In the genomic region with DNA sequence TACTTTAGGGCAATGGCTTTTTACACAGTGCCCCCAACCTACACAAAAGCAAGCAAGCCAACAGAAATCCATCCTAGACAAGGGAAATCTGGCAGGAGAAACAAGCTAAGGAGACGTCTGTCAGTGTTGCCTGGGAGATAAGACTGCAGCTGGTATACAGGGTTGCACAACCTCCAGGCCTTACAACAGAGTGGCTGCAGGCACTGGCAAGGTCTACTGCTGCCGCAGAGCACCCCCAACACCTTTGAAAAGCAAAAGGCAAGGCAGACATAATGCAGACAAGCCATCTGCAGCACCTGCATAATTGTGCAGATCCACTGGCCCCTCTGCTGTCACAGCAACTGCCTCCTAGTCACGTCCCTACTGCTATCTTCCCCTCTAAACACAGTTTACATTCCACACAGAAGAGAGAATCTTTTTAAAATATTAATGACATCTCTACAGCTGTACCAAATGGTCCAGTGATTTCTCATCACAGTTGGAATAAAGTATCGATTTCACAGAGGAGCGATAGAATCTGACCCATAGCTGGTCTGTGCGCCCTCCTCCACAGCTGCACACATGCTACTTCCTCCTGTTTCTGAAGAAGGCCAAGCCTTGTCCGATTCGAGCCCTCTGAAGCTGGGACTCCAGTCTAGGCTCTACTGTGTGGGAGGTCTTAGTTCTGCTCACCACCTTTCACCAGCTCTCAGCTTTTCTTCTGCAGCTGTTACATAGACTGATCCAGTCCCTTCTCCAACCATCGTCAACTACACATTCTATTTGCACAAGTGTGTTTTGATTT, we compare ENCODE assay signal across 8 mouse cellular contexts. TPM values are rescaled to one million over a fixed set of nuclear protein-coding genes. Genes with fewer than 3 reads are reported as not detected.
DNase-seq lines count a peak whose midpoint lies in the region; ATAC-seq and TF ChIP-seq lines count a peak whose summit lies in the region.

No protein-coding gene starts in this region.

- TF ChIP-seq CTCF in Patski (IDR thresholded peaks at IDR 0.05) = no peak

- H3K9ac ChIP-seq in forebrain, embryonic 11.5 days (ENCODE audit: low read length) = no peak overlapping the region
- H3K9ac ChIP-seq in limb, embryonic 15.5 days = no peak overlapping the region

- H3K4me1 ChIP-seq in forebrain, embryonic 11.5 days (replicated peaks; ENCODE audit: control insufficient read depth, insufficient read depth, low read length) = peaks cover 7% of the 10 kb centered on the region; the same call in 1 of the 2 replicates
- peaks cover 20% of the 10 kb centered on the region for H3K4me1 ChIP-seq in forebrain, embryonic 10.5 days
- peaks cover 14% of the 10 kb centered on the region; the same call in 1 of the 2 replicates for H3K4me1 ChIP-seq in limb, embryonic 15.5 days

- no peak overlapping the region for H3K4me3 ChIP-seq in forebrain, embryonic 11.5 days (ENCODE audit: low read depth, low read length)
- H3K4me3 ChIP-seq in forebrain, embryonic 10.5 days = no peak overlapping the region
- H3K4me3 ChIP-seq in limb, embryonic 15.5 days = no peak overlapping the region

- no peaks in the 10 kb centered on the region for H3K9me3 ChIP-seq in forebrain, embryonic 11.5 days (ENCODE audit: control insufficient read depth, low read length)
- H3K9me3 ChIP-seq in forebrain, embryonic 10.5 days = no peaks in the 10 kb centered on the region
- H3K9me3 ChIP-seq in limb, embryonic 15.5 days = no peaks in the 10 kb centered on the region

- no peak overlapping the region for H3K4me2 ChIP-seq in forebrain, embryonic 11.5 days (ENCODE audit: low read depth, low read length, severe bottlenecking)
- H3K4me2 ChIP-seq in limb, embryonic 15.5 days = no peak overlapping the region

- POLR2A ChIA-PET in Patski (lab: Charles Lee) = interaction anchor here (1.6 kb wide), 1 partner anchor 15 kb away, joined by 4 read pairs; no protein-coding TSS in a partner anchor

- no peaks in the 10 kb centered on the region for H3K27me3 ChIP-seq in forebrain, embryonic 11.5 days (ENCODE audit: control insufficient read depth, insufficient read depth, low read length)
- no peaks in the 10 kb centered on the region for H3K27me3 ChIP-seq in forebrain, embryonic 10.5 days (ENCODE audit: poor library complexity, severe bottlenecking)
- no peaks in the 10 kb centered on the region for H3K27me3 ChIP-seq in Patski
- H3K27me3 ChIP-seq in limb, embryonic 15.5 days = no peaks in the 10 kb centered on the region

- CTCF ChIA-PET in Patski (lab: Charles Lee) = interaction anchor here (1.3 to 1.4 kb wide), 2 partner anchors 20 to 33 kb away, joined by 3 read pairs; no protein-coding TSS in a partner anchor

- 65% methylated on average over 9 of the region's 9 CpGs for WGBS in forebrain, embryonic 11.5 days
- 64% methylated on average over 9 of the region's 9 CpGs for WGBS in forebrain, embryonic 10.5 days
- WGBS in limb, embryonic 15.5 days = 46% methylated on average over 9 of the region's 9 CpGs

- ATAC-seq in forebrain, embryonic 11.5 days (replicated peaks; ENCODE audit: low FRiP score) = peak; percentile 70
- peak; percentile 76 for ATAC-seq in Patski
- ATAC-seq in limb, embryonic 15.5 days (ENCODE audit: insufficient number of reproducible peaks, low FRiP score, low TSS enrichment, low read depth) = peak; percentile 80

- no peak overlapping the region for H3K27ac ChIP-seq in forebrain, embryonic 11.5 days (ENCODE audit: low read depth, low read length)
- no peak overlapping the region for H3K27ac ChIP-seq in forebrain, embryonic 10.5 days
- H3K27ac ChIP-seq in limb, embryonic 15.5 days = no peak overlapping the region

- DNase-seq in forebrain, embryonic 11.5 days (ENCODE audit: low spot score) = no peak
- DNase-seq in forebrain, embryonic 10.5 days (ENCODE audit: extremely low spot score, low spot score) = no peak
- no peak for DNase-seq in Patski (ENCODE audit: low read depth, low spot score)
- peak; percentile 29 for DNase-seq in heart, adult 9 months (ENCODE audit: low spot score in 2 of 2)
- DNase-seq in neural tube, embryonic 10.5 days (ENCODE audit: extremely low spot score, low spot score) = peak; percentile 17
- DNase-seq in natural killer cell, adult 2 months (ENCODE audit: low spot score in 2 of 2) = no peak
- no peak for DNase-seq in right cerebral cortex, postnatal 10 days (ENCODE audit: low spot score in 2 of 2)

- in situ Hi-C loops in Patski (cut with MboI; ENCODE audit: low pct_unique_long_range_greater_than_20kb) = no loop called here

- no peaks in the 10 kb centered on the region for H3K36me3 ChIP-seq in forebrain, embryonic 11.5 days (ENCODE audit: control insufficient read depth, insufficient read depth, low read length)
- no peaks in the 10 kb centered on the region for H3K36me3 ChIP-seq in forebrain, embryonic 10.5 days (replicated peaks)
- H3K36me3 ChIP-seq in limb, embryonic 15.5 days = no peaks in the 10 kb centered on the region

RNA-seq across cellular contexts. Expression of gene Rnf217, which starts 16.1 kb away (rescaled TPM):
- 1.2 and 1.4 TPM in 2 replicates for polyA plus RNA-seq in forebrain, embryonic 11.5 days (2014; fragmentation: Nextera tagmentation; extraction: Ambion mirVana)
- 0.77 and 0.86 TPM in 2 replicates for polyA plus RNA-seq in forebrain, embryonic 10.5 days (2016; fragmentation: Nextera tagmentation; extraction: Ambion mirVana)
- polyA plus RNA-seq in Patski (2021) = 3.6 TPM
- polyA plus RNA-seq in limb, embryonic 15.5 days (2015; fragmentation: Nextera tagmentation; extraction: Ambion mirVana) = 1.9 and 2.1 TPM in 2 replicates

Comparison
In these comparisons a context has a peak if more than half of its experiments do, and no peak if none do; other contexts are left out.
1. DNase-seq: peak in heart, adult 9 months (2 of 2) and neural tube, embryonic 10.5 days (single experiment); none in forebrain, embryonic 11.5 days (single experiment), forebrain, embryonic 10.5 days (single experiment), Patski (single experiment), natural killer cell, adult 2 months (0 of 2) and right cerebral cortex, postnatal 10 days (0 of 2).
2. Peak in every context shown above with its lines, with median percentiles within 50 percentile points of each other: ATAC-seq.